Mouse (Mus musculus) neural tube, embryonic 14.5 days (tissue): ENCODE measurements at regions not wholly inside any gene's neighbourhood (a gene's known extent, or its start where the extent isn't known, plus 50 kb on each side); places are given as distances from the start of the nearest gene placed in this dataset.

Experiments
- ATAC-seq: fragments of 200-750 bp; cut with Nextera tagmentation; 2 replicates; pipeline ENCODE4 v1.8.0; 2017; ENCODE audit warnings: low read depth, mild to moderate bottlenecking, moderate TSS enrichment, moderate library complexity
- H3K27ac ChIP-seq: fragments of 300-500 bp; sonication (generic); 2 replicates; pipeline ENCODE4 v1.5.1; 2014; ENCODE audit warnings: low read depth, mild to moderate bottlenecking, control low read depth, low read length, moderate library complexity, mixed read lengths
- H3K27me3 ChIP-seq: fragments of 300-500 bp; sonication (generic); 2 replicates; pipeline ENCODE4 v1.6.1; 2014; ENCODE audit warnings: low read length; ENCODE audit not compliant: control insufficient read depth, insufficient read depth
- H3K36me3 ChIP-seq: fragments of 300-500 bp; sonication (generic); 2 replicates; pipeline ENCODE4 v1.6.1; 2014; ENCODE audit warnings: low read length, mixed read lengths; ENCODE audit not compliant: control insufficient read depth, insufficient read depth
- H3K4me1 ChIP-seq: fragments of 300-500 bp; sonication (generic); 2 replicates; pipeline ENCODE4 v1.6.1; 2014; ENCODE audit warnings: low read length; ENCODE audit not compliant: control insufficient read depth, insufficient read depth
- H3K4me2 ChIP-seq: fragments of 300-500 bp; sonication (generic); 2 replicates; pipeline ENCODE4 v1.6.1; 2014; ENCODE audit warnings: mild to moderate bottlenecking, low read depth, low read length, control low read depth
- H3K4me3 ChIP-seq: fragments of 300-500 bp; sonication (generic); 2 replicates; pipeline ENCODE4 v1.5.1; 2014; ENCODE audit warnings: low read depth, low read length, control low read depth, mixed read lengths
- H3K9ac ChIP-seq: fragments of 300-500 bp; sonication (generic); replicated peaks from 2 replicates; pipeline ENCODE4 v1.6.1; 2014; ENCODE audit warnings: low read depth, mild to moderate bottlenecking, control low read depth, low read length, mixed read lengths
- H3K9me3 ChIP-seq: fragments of 300-500 bp; sonication (generic); 2 replicates; pipeline ENCODE4 v1.6.1; 2016; ENCODE audit warnings: low read length; ENCODE audit not compliant: control insufficient read depth
- WGBS: fragments of 180-500 bp; shearing (Covaris S2); extraction: QIAGEN DNeasy Blood & Tissue Kit; methylation state at CpG from one replicate; pipeline ENCODE4 v1.1.7; 2014; 5-methylcytosine and 5-hydroxymethylcytosine counted together

DNA sequence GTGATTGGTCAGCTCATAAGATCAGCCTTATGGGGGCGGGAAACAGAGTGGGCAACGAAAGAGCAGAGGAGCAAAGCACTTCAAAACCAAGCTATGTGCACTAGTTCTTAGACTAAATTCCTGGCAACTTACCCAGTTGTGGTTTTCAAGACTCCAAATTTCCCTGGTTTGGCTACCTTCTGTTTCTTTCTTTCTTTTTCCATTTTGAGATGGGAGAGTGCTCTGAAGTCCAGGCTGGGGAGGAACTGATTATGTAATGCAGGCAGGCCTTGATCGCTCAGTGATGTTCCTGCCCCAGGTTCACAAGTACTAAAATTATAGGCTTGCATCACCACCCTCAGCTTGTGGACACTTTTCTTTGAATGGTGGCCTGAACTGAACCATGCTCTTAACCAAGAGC lies 396.3 kb upstream of the Cited2 start:
- no peaks in the 10 kb centered on the region for H3K9me3 ChIP-seq
- no peak overlapping the region for H3K27ac ChIP-seq
- no peak overlapping the region for H3K4me3 ChIP-seq
- H3K9ac ChIP-seq = no peak overlapping the region
- no peak for ATAC-seq
- H3K36me3 ChIP-seq = no peaks in the 10 kb centered on the region
- 91% methylated on average over 3 of the region's 3 CpGs for WGBS
- no peak overlapping the region for H3K4me2 ChIP-seq
- no peaks in the 10 kb centered on the region for H3K27me3 ChIP-seq
- H3K4me1 ChIP-seq = peaks cover 7% of the 10 kb centered on the region; the same call in 1 of the 2 replicates

DNA sequence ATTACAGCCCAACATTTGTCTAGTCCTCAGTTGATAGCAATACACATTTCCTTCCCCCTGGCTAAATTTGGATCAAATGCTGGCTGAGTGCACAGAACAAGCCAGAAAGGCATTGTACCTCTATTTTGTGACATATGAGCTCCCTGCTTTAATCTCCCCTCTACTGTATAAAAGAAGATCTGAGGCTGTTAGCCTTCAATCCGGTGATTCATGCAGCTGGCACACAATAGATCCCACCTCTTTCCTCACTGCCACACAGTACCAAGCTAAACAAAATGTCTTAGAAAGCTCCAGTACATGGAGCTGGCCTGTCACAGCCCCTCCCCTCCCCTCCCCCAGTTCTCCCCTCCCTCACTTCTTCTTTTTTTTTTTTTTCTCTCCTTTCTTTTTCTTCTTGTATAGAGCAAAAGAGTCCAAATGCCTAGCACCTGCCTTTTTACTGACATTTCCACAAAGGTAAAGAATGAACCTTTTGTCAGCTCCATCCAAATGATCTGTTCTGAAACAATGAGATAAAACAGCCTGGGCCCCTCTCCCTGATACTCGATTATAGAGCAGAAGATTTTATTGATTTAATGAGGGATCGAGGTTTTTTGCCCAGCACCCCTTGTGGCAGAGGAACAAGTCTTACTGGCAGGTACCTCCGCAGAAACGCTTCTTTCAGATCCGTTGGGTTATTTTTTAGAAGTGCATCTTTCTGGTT lies 392.0 kb upstream of the Cited2 start:
- Histone ChIP-seq H3K27me3 (no peaks in the 10 kb centered on the region), H3K9me3 (no peaks in the 10 kb centered on the region), H3K4me3 (peak overlapping the region; percentile 29), H3K4me1 (peaks cover 26% of the 10 kb centered on the region), H3K36me3 (no peaks in the 10 kb centered on the region), H3K27ac (peak overlapping the region; percentile 88), H3K9ac (peak overlapping the region; percentile 53), H3K4me2 (peak overlapping the region; percentile 65)
- peak; percentile 78 for ATAC-seq
- 1% methylated on average over 6 of the region's 6 CpGs for WGBS

DNA sequence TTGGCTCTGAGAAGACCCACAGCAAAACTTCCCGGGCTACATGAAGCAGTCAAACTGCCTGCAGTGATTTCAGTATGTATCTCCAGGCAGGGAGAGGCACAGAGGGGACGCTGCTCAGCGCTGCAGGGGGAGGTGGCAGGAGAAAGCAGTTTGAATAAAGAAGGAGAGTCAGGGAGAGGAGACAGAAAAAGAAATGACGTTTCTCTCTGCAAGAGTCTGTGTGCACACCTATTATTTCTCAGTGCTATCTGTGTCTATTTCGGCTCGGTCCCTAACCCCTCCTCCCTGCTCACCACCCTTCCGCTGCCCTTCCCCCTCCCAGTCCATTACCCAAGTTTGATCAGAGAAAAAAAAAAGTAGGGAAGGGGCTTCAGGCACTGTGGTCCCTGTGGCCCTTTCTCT lies 391.4 kb upstream of the Cited2 start:
- peaks cover 26% of the 10 kb centered on the region for H3K4me1 ChIP-seq
- peak; percentile 73 for ATAC-seq
- 0% methylated on average over 7 of the region's 7 CpGs for WGBS
- H3K27ac ChIP-seq = peak overlapping the region; percentile 88
- H3K9ac ChIP-seq = peak overlapping the region; percentile 53
- H3K4me2 ChIP-seq = peak overlapping the region; percentile 65
- H3K9me3 ChIP-seq = no peaks in the 10 kb centered on the region
- no peaks in the 10 kb centered on the region for H3K27me3 ChIP-seq
- H3K36me3 ChIP-seq = no peaks in the 10 kb centered on the region
- peak overlapping the region; percentile 29 for H3K4me3 ChIP-seq

DNA sequence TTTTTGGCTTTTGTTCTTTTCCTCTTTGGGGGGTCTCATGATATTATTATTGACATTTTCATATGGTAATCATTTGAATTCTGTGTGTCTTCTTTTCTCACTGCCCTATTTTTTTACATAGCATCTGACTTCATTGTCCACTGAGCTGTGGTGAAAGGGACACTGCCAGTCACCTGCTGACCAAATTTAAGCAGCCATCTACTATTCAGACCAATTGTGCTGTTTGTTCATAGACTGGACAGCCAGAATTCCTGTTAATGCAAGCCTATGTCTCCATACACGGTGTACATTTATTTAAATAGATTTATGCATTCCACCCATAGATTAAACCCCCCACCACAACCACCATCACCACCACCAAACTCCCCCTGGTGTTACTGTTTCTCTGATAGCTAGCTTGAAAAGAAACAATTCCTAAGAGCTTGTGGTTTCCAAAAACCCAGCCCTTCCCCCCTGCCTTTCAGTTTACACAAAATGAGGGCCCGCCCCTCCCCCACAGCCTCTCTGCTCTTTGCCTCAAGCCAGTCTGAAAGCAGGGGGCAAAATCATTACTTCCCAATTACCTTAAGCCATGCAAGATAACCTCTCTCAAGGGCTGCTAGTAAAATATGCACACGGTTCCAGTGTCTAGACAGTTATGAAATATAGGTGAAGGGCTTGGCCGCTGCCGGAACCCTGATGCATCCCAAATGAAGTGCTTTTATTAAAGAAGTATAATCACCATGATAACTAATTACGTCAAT lies 390.8 kb upstream of the Cited2 start:
- H3K9me3 ChIP-seq = no peaks in the 10 kb centered on the region
- peak overlapping the region; percentile 88 for H3K27ac ChIP-seq
- H3K36me3 ChIP-seq = no peaks in the 10 kb centered on the region
- WGBS = 16% methylated on average over 6 of the region's 6 CpGs
- H3K27me3 ChIP-seq = no peaks in the 10 kb centered on the region
- H3K4me3 ChIP-seq = peak overlapping the region; percentile 29; the same call in 1 of the 2 replicates
- H3K9ac ChIP-seq = no peak overlapping the region
- peaks cover 26% of the 10 kb centered on the region for H3K4me1 ChIP-seq
- peak overlapping the region; percentile 65 for H3K4me2 ChIP-seq
- peak; percentile 73 for ATAC-seq

DNA sequence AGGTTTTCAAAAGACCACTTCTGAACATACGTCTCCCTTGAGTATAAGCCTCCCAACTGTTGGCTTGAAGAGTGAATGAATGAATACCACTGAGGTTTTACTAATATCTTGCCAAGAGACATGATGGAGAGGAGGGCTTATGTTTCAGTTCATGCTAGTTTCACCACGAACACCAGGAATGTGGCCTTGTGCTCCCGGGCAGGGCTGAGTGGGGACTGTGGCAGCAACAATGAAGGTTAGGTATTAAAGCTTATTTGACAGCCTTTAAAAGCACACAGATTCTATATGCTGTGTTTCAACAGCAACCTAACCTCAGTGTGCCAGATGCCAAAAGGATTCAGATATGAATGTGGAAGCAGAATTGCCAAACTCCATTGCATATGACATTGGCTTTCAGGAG lies 390.0 kb upstream of the Cited2 start:
- H3K4me1 ChIP-seq = peaks cover 26% of the 10 kb centered on the region
- H3K4me3 ChIP-seq = no peak overlapping the region
- no peaks in the 10 kb centered on the region for H3K27me3 ChIP-seq
- no peak overlapping the region for H3K9ac ChIP-seq
- H3K27ac ChIP-seq = no peak overlapping the region
- no peak overlapping the region for H3K4me2 ChIP-seq
- H3K9me3 ChIP-seq = no peaks in the 10 kb centered on the region
- no peak for ATAC-seq
- H3K36me3 ChIP-seq = no peaks in the 10 kb centered on the region
- WGBS = 33% methylated on average over 3 of the region's 3 CpGs

DNA sequence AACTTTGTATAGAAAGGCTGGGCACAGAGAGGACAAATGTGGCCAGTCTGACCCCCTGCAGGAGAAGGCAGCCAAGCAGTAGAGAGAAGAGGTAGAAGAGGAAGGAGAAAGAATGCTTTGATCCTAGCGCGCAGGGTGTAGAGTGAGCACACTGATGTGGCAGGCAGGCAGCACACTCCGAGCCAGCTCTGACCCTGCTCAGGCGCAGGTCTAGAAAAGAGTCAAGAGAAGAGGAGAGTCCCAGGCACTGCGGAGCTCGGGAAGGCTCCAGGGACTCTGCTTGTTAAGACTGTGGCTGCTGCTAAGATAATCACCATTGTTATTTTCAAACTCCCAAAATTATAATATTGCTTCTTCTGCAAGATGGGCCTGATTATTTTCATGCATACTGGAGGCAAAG lies 389.3 kb upstream of the Cited2 start:
- WGBS = 14% methylated on average over 6 of the region's 6 CpGs
- Histone ChIP-seq H3K4me3 (no peak overlapping the region), H3K36me3 (no peaks in the 10 kb centered on the region), H3K27me3 (no peaks in the 10 kb centered on the region), H3K9me3 (no peaks in the 10 kb centered on the region), H3K4me2 (no peak overlapping the region), H3K27ac (no peak overlapping the region), H3K9ac (no peak overlapping the region), H3K4me1 (peaks cover 26% of the 10 kb centered on the region)
- ATAC-seq = no peak

DNA sequence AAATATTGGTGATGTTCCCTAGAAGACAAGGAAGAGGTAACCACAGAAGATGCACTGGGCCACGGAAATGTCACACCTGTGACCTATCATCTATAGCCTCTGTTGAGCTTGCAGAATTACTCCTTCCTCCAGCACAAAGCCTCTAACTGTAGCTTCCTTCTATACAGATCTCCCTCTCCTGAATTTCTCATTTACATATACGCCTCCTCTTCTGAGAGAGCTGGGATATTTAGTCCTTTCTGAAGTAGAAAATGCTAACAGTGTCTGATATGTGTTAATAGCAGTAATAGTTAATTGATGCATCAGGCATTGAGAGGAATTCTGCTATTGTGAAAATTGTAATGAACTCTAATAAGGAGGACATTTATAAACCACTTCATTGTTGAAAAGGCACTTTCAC lies 385.8 kb upstream of the Cited2 start:
- Histone ChIP-seq H3K27ac (no peak overlapping the region), H3K36me3 (no peaks in the 10 kb centered on the region), H3K4me3 (no peak overlapping the region), H3K27me3 (no peaks in the 10 kb centered on the region), H3K4me2 (no peak overlapping the region), H3K9ac (no peak overlapping the region), H3K4me1 (peaks cover 14% of the 10 kb centered on the region), H3K9me3 (no peaks in the 10 kb centered on the region)
- no peak for ATAC-seq
- WGBS = 86% methylated on average over 2 of the region's 2 CpGs

DNA sequence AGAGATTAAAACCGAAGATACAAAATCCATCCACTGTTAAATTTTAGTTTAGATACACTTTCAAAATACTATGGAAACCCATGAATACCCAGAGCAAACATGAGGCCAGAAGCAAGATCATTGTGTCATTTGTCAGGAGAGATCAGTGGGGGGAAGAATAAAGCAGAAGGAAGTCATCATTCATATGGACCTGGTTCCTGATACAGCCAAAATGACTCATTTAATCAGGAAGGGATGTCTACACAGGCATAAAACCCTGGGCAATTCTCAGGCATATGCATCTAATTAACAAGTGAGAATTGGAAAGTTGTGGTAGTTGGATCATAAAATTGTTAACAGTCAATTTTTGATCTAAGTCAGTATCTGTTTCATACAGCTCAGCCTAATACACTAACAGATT lies 379.2 kb upstream of the Cited2 start:
- H3K27ac ChIP-seq = no peak overlapping the region
- 92% methylated on average over 1 of the region's 1 CpGs for WGBS
- no peak overlapping the region for H3K4me3 ChIP-seq
- ATAC-seq = no peak
- no peaks in the 10 kb centered on the region for H3K36me3 ChIP-seq
- H3K27me3 ChIP-seq = no peaks in the 10 kb centered on the region
- no peaks in the 10 kb centered on the region for H3K9me3 ChIP-seq
- H3K4me1 ChIP-seq = no peaks in the 10 kb centered on the region
- H3K9ac ChIP-seq = no peak overlapping the region
- H3K4me2 ChIP-seq = no peak overlapping the region

DNA sequence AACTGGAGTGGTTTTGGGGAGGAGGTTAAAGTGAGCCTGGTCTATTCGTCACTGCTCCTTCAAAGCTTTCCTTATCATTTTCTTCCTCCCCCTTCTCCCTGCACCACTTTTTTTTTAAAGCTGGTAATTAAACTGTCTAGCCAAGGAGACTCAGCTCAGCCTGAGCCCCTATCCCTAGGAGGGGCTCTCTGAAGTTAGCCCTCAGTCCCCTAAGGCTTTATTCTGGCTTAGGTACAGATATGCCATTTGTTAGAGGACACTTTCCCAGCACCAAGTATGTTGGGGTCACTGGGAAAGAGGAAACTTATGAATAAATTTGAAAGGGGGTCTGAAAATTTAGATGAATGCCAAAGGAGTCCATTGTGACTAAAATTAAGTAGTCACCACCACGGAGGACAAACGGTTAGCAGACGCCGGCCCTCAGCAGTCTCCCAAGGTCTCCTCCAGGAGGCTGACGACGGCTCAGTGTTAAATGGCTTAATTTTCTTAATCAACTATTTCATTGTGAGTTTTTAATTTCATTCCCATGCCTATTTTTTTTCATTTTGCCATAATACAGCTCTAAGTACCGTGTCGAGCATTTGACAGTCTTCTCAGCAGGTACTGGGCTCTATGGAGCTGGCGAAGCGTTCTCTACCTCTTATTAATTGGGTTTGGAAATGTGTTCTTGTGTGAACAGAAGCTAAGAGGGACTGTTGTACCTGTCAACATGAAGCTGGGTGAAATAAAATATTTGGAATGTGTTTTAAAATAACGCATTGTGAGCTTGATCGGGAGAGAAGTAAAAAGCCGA lies 370.6 kb upstream of the Cited2 start:
- Histone ChIP-seq H3K27ac (no peak overlapping the region), H3K4me3 (no peak overlapping the region), H3K27me3 (no peaks in the 10 kb centered on the region), H3K36me3 (no peaks in the 10 kb centered on the region), H3K4me2 (no peak overlapping the region), H3K9ac (no peak overlapping the region), H3K9me3 (no peaks in the 10 kb centered on the region), H3K4me1 (no peaks in the 10 kb centered on the region)
- no peak for ATAC-seq
- 62% methylated on average over 14 of the region's 14 CpGs for WGBS
